Mouse (Mus musculus) spleen, adult 2 months (tissue): ENCODE measurements around the gene Dnajb8.

Source experiments
- CTCF ChIP-seq: fragments of 200-500 bp; IDR thresholded peaks from 2 replicates; pipeline ENCODE4 v1.5.1; 2011; ENCODE audit warnings: mild to moderate bottlenecking, inconsistent platforms; ENCODE audit not compliant: insufficient read depth, insufficient read length, insufficient replicate concordance; ENCODE audit errors: extremely low read depth
- POLR2A ChIP-seq: fragments of 200-500 bp; IDR thresholded peaks from 2 replicates; pipeline ENCODE4 v1.6.1; 2011; ENCODE audit warnings: low read depth, low read length, inconsistent platforms

DNA sequence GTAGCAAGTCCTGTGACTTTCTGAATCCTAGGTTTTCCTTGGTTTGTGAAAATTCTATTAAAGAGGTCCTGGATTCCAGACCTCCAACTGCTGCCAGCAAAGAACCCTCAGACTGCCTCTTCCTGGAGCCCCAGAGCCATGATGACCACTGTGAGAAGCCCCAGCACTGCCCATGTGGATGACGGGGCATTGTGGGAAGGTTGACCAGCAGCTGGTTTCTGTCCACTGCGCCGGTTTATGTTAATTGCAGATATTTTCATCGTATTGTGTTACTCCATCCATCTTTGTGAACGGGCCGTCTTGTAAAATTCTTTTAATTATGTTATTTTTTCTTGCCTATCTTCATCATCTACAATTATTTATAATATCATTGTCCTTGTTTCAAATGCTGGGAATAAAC is 52.6 kb downstream of the Dnajb8 start:
- TF ChIP-seq POLR2A (no peak), CTCF (no peak)
